Mouse (Mus musculus) MEL (cell line): ENCODE results near the gene Ier2. TPM values are rescaled to one million over a fixed set of nuclear protein-coding genes. Genes with fewer than 3 reads are reported as not detected.

Experiments used
- DNase-seq: peaks from one replicate; pipeline ENCODE4 v3.0.0; 2011; ENCODE audit warnings: low read depth, low spot score
- H3K27ac ChIP-seq: 2 replicates; pipeline ENCODE4 v1.5.1; 2012; ENCODE audit warnings: low read depth, mild to moderate bottlenecking, control low read depth, low read length, moderate library complexity; ENCODE audit not compliant: control insufficient read depth
- H3K27me3 ChIP-seq, 2 experiments: fragments of 150-350 bp in 1 of 2; sonication (generic) in 1 of 2; 2 replicates each; pipeline ENCODE4 v1.6.1; 2012; ENCODE audit warnings: low read length in 2 of 2, mild to moderate bottlenecking in 2 of 2, improper control_type of control experiment in 1 of 2, moderate library complexity in 1 of 2; ENCODE audit not compliant: insufficient read depth in 2 of 2, control insufficient read depth in 1 of 2
- H3K36me3 ChIP-seq, 2 experiments: 2 replicates each; pipeline ENCODE4 v1.6.1; 2012 to 2014; ENCODE audit warnings: low read length in 2 of 2, improper control_type of control experiment in 1 of 2, inconsistent platforms in 1 of 2, mild to moderate bottlenecking in 1 of 2; ENCODE audit not compliant: insufficient read depth in 2 of 2, control insufficient read depth in 1 of 2
- H3K4me1 ChIP-seq, 2 experiments: fragments of 150-350 bp in 1 of 2; sonication (generic) in 1 of 2; 2 replicates each; pipeline ENCODE4 v1.6.1; 2012; ENCODE audit warnings: low read length in 2 of 2, improper control_type of control experiment in 1 of 2, mild to moderate bottlenecking in 1 of 2; ENCODE audit not compliant: insufficient read depth in 2 of 2, control insufficient read depth in 1 of 2
- H3K4me3 ChIP-seq, 2 experiments: fragments of 150-350 bp in 1 of 2; sonication (generic) in 1 of 2; 2 replicates each; pipeline ENCODE4 v1.5.1; 2012; ENCODE audit warnings: low read depth in 2 of 2, low read length in 2 of 2, mild to moderate bottlenecking in 2 of 2, moderate library complexity in 2 of 2, control low read depth in 1 of 2, improper control_type of control experiment in 1 of 2; ENCODE audit not compliant: control insufficient read depth in 1 of 2, insufficient read depth in 1 of 2
- H3K79me2 ChIP-seq: 2 replicates; pipeline ENCODE4 v1.6.1; 2012; ENCODE audit warnings: mild to moderate bottlenecking, low read length, moderate library complexity; ENCODE audit not compliant: control insufficient read depth, poor library complexity, insufficient read depth
- H3K9ac ChIP-seq: 2 replicates; pipeline ENCODE4 v1.6.1; 2012; ENCODE audit warnings: low read depth, mild to moderate bottlenecking, control low read depth, low read length, moderate library complexity; ENCODE audit not compliant: control insufficient read depth, poor library complexity, severe bottlenecking
- H3K9me3 ChIP-seq: fragments of 150-350 bp; sonication (generic); replicated peaks from 2 replicates; pipeline ENCODE4 v1.6.1; 2012; ENCODE audit warnings: mild to moderate bottlenecking, low read length, improper control_type of control experiment, moderate library complexity; ENCODE audit not compliant: insufficient read depth
- CHD1 ChIP-seq: IDR thresholded peaks from 2 replicates; pipeline ENCODE4 v1.6.1; 2012; ENCODE audit warnings: low read depth, mild to moderate bottlenecking, inconsistent platforms, low read length, improper control_type of control experiment
- CTCF ChIP-seq, 3 experiments: IDR thresholded peaks in 2 of 3; conservative IDR thresholded peaks in 1 of 3; 2 replicates each; pipeline ENCODE4 v1.5.1; 2011 to 2012; ENCODE audit warnings: low read length in 3 of 3, low read depth in 2 of 3, mild to moderate bottlenecking in 2 of 3, improper control_type of control experiment in 1 of 3, inconsistent platforms in 1 of 3, mixed read lengths in 1 of 3, moderate library complexity in 1 of 3; ENCODE audit not compliant: control insufficient read depth in 1 of 3, insufficient read depth in 1 of 3, poor library complexity in 1 of 3, severe bottlenecking in 1 of 3
- E2F4 ChIP-seq: IDR thresholded peaks from 2 replicates; pipeline ENCODE4 v1.6.1; 2011; ENCODE audit warnings: low read depth, low read length, improper control_type of control experiment, borderline replicate concordance
- ELF1 ChIP-seq: IDR thresholded peaks from 2 replicates; pipeline ENCODE4 v1.6.1; 2014; ENCODE audit warnings: low read depth, mild to moderate bottlenecking, inconsistent platforms, low read length, improper control_type of control experiment, moderate library complexity
- EP300 ChIP-seq, 2 experiments: IDR thresholded peaks; 2 replicates each; pipeline ENCODE4 v1.6.1; 2011; ENCODE audit warnings: improper control_type of control experiment in 2 of 2, low read length in 2 of 2, low read depth in 1 of 2, mild to moderate bottlenecking in 1 of 2
- ETS1 ChIP-seq: IDR thresholded peaks from 2 replicates; pipeline ENCODE4 v1.6.1; 2012; ENCODE audit warnings: low read depth, mild to moderate bottlenecking, inconsistent platforms, low read length, improper control_type of control experiment, moderate library complexity
- GABPA ChIP-seq: IDR thresholded peaks from 2 replicates; pipeline ENCODE4 v1.6.1; 2012; ENCODE audit warnings: low read depth, mild to moderate bottlenecking, inconsistent platforms, low read length, improper control_type of control experiment, moderate library complexity
- JUND ChIP-seq: IDR thresholded peaks from 2 replicates; pipeline ENCODE4 v1.6.1; 2011; ENCODE audit warnings: low read depth, mild to moderate bottlenecking, improper control_type of control experiment, low read length
- MEF2A ChIP-seq: IDR thresholded peaks from 2 replicates; pipeline ENCODE4 v1.6.1; 2014; ENCODE audit warnings: low read depth, mild to moderate bottlenecking, inconsistent platforms, low read length, improper control_type of control experiment; ENCODE audit not compliant: poor library complexity, insufficient replicate concordance, severe bottlenecking; ENCODE audit errors: extremely low read depth
- MXI1 ChIP-seq: IDR thresholded peaks from 2 replicates; pipeline ENCODE4 v1.6.1; 2011; ENCODE audit warnings: mild to moderate bottlenecking, low read depth, low read length, improper control_type of control experiment
- MYC ChIP-seq: IDR thresholded peaks from 2 replicates; pipeline ENCODE4 v1.6.1; 2011; ENCODE audit warnings: low read depth, mild to moderate bottlenecking, low read length, improper control_type of control experiment, moderate library complexity
- POLR2A ChIP-seq, 2 experiments: IDR thresholded peaks; 2 replicates each; pipeline ENCODE4 v1.6.1; 2011 to 2012; ENCODE audit warnings: low read length in 2 of 2, mild to moderate bottlenecking in 2 of 2, control low read depth in 1 of 2, improper control_type of control experiment in 1 of 2, low read depth in 1 of 2, moderate library complexity in 1 of 2; ENCODE audit not compliant: control insufficient read depth in 1 of 2, insufficient read depth in 1 of 2, poor library complexity in 1 of 2
- POLR2AphosphoS2 ChIP-seq: IDR thresholded peaks from 2 replicates; pipeline ENCODE4 v1.6.1; 2011; ENCODE audit warnings: low read length, improper control_type of control experiment
- POLR2AphosphoS5 ChIP-seq: IDR thresholded peaks from 2 replicates; pipeline ENCODE4 v1.6.1; 2012; ENCODE audit warnings: low read depth, borderline replicate concordance, mild to moderate bottlenecking, inconsistent platforms, low read length, moderate library complexity, mixed read lengths
- RAD21 ChIP-seq: IDR thresholded peaks from 2 replicates; pipeline ENCODE4 v1.6.1; 2011; ENCODE audit warnings: mild to moderate bottlenecking, low read depth, low read length, improper control_type of control experiment
- RCOR1 ChIP-seq: IDR thresholded peaks from 2 replicates; pipeline ENCODE4 v1.6.1; 2012; ENCODE audit warnings: low read depth, mild to moderate bottlenecking, inconsistent platforms, low read length, improper control_type of control experiment
- TAL1 ChIP-seq: IDR thresholded peaks from 2 replicates; pipeline ENCODE4 v1.6.1; 2012; ENCODE audit warnings: mild to moderate bottlenecking, inconsistent platforms, low read length, moderate library complexity, mixed read lengths
- TBP ChIP-seq: IDR thresholded peaks from 2 replicates; pipeline ENCODE4 v1.8.0; 2011; ENCODE audit warnings: low read depth, low read length, improper control_type of control experiment
- TCF12 ChIP-seq: IDR thresholded peaks from 2 replicates; pipeline ENCODE4 v1.6.1; 2014; ENCODE audit warnings: low read depth, mild to moderate bottlenecking, inconsistent platforms, low read length, improper control_type of control experiment, moderate library complexity
- USF1 ChIP-seq: IDR thresholded peaks from 2 replicates; pipeline ENCODE4 v1.6.1; 2014; ENCODE audit warnings: low read depth, mild to moderate bottlenecking, inconsistent platforms, low read length, improper control_type of control experiment, moderate library complexity
- ZC3H11A ChIP-seq: IDR thresholded peaks from 2 replicates; pipeline ENCODE4 v1.6.1; 2012; ENCODE audit warnings: low read depth, mild to moderate bottlenecking, inconsistent platforms, low read length, improper control_type of control experiment
- ZKSCAN1 ChIP-seq: IDR thresholded peaks from 2 replicates; pipeline ENCODE4 v1.6.1; 2012; ENCODE audit warnings: low read depth, mild to moderate bottlenecking, inconsistent platforms, low read length, improper control_type of control experiment, moderate library complexity
- ZMIZ1 ChIP-seq: IDR thresholded peaks from 2 replicates; pipeline ENCODE4 v1.6.1; 2012; ENCODE audit warnings: low read depth, mild to moderate bottlenecking, inconsistent platforms, low read length, improper control_type of control experiment, moderate library complexity
- ZNF384 ChIP-seq: IDR thresholded peaks from 2 replicates; pipeline ENCODE4 v1.6.1; 2012; ENCODE audit warnings: low read depth, mild to moderate bottlenecking, inconsistent platforms, low read length, improper control_type of control experiment
- polyA plus RNA-seq, 2 experiments: library from polyadenylated mRNA; stranded (reverse) in 1 of 2; unstranded in 1 of 2; fragments of >175 nt in 1 of 2; fragments of >200 nt in 1 of 2; gene quantifications; 2 replicates each; pipeline versions ENCODE4 v1.2.1 to v1.2.4; 2012; ENCODE audit warnings: low replicate concordance in 2 of 2, low read depth in 1 of 2; ENCODE audit not compliant: insufficient read length in 2 of 2, insufficient read depth in 1 of 2, missing spikeins in 1 of 2
- total RNA-seq: library from RNA; depleted of rRNA; stranded (reverse); fragments of 300-350 nt; gene quantifications from 2 replicates; pipeline ENCODE4 v1.2.3, GENCODE M21; 2012

Ier2 gene
- total and polyA plus RNA-seq, 3 experiments: 22.5 to 258 (median 37.7) TPM

DNA sequence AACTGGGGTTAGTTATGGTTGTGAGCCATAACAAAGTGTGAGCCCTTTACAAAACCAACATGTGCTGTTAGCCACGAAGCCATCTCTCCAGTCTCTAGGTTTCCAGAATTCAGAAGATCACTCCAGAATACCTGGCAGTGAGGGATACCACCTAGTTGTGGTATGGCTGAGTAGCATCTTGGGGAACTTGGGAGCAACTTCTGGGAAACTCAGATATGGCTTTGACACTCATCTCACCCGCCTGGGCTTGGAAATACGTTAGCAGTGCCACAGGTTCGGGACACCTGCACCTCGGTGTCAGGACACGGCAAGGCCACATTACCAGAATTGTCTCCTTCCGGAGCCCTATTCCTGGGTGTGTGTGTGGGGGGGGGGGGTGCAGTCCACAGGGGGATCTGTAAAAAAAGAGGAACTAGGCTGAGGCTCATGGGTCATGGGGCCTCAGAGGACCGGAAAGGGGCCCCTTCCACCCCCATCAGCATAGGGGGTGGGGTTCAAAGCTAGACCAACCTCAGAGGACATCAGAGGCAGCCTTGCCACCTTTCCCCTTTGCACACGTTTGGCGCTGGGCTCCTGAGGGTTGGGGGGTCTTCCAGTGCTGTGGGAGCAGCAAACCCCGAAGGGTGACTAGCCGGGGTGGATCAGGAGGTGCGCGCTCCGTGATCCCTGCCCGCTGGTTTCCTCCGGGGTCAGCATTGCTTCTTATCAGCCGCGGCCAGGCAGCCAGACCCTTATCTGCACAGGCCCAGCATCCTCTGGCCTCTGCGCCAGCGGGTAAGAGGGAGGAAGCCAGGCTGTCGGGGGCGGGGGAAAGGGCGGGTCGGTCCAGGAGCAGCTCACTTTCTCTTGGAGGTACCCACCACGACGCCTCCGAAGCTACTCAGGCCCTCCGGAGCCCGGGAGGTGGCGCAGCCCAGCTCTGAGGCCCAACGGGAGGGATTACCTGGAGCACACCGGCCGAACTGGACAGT lies 38.6 kb upstream of the Ier2 start, which contains the start of gene Lyl1 (continued):
- TF ChIP-seq MXI1 (peak; percentile 66), E2F4 (0 out of 2 replicates have a peak, but pooled peaks have one; percentile 8), POLR2AphosphoS5 (peak; percentile 74; the same call in 1 of the 2 replicates), CTCF (IDR thresholded peaks at IDR 0.05 in 2 of 3, conservative IDR thresholded peaks at IDR 0.05 in 1 of 3; ENCODE audit: control insufficient read depth in 1 of 3, insufficient read depth in 1 of 3, low read depth in 2 of 3, low read length in 3 of 3, poor library complexity in 1 of 3, severe bottlenecking in 1 of 3) (peak in 2 of 3 experiments; percentile 43 to 50; a peak in 4 of 6 replicates), ELF1 (peak; percentile 58; the same call in 1 of the 2 replicates)

DNA sequence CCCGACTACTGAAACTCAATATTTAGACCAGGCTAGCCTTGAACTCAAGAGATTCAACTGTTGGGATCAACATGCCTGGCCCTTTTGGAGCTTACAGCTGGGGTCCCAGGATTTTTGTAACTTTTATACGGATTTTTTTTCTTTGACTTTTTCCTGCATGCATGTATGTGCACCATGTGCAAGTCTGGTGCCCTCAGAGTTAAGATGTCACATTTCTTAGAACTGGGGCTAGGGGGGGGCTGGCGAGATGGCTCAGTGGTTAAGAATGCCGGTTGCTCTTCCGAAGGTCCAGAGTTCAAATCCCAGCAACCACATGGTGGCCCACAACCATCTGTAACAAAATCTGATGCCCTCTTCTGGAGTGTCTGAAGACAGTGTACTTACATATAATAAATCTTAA lies 37.9 kb upstream of the Ier2 start:
- H3K4me3 ChIP-seq: no peak overlapping the region
- H3K4me1 ChIP-seq: peaks cover 6 to 24% of the 10 kb centered on the region in 2 experiments
- H3K9me3 ChIP-seq: no peaks in the 10 kb centered on the region
- H3K79me2 ChIP-seq: peaks cover 32% of the 10 kb centered on the region
- H3K36me3 ChIP-seq: peaks cover 0 to 15% of the 10 kb centered on the region in 2 experiments; a peak in 3 of 4 replicates
- H3K9ac ChIP-seq: peak overlapping the region; percentile 63
- peak overlapping the region; percentile 94 for H3K27ac ChIP-seq
- H3K27me3 ChIP-seq: no peaks in the 10 kb centered on the region
- peak; percentile 48 for DNase-seq
- TF ChIP-seq TAL1: no peak
- TF ChIP-seq TBP: peak; percentile 56; the same call in 1 of the 2 replicates
- TF ChIP-seq E2F4: 0 out of 2 replicates have a peak, but pooled peaks have one; percentile 4
- 0 out of 2 replicates have a peak, but pooled peaks have one; percentile 19 for TF ChIP-seq MYC
- TF ChIP-seq GABPA: no peak
- no peak; a peak in 2 of 4 replicates for TF ChIP-seq POLR2A (IDR thresholded peaks at IDR 0.05; ENCODE audit: control insufficient read depth in 1 of 2, insufficient read depth in 1 of 2, low read depth in 1 of 2, low read length in 2 of 2, poor library complexity in 1 of 2)
- TF ChIP-seq JUND: no peak

DNA sequence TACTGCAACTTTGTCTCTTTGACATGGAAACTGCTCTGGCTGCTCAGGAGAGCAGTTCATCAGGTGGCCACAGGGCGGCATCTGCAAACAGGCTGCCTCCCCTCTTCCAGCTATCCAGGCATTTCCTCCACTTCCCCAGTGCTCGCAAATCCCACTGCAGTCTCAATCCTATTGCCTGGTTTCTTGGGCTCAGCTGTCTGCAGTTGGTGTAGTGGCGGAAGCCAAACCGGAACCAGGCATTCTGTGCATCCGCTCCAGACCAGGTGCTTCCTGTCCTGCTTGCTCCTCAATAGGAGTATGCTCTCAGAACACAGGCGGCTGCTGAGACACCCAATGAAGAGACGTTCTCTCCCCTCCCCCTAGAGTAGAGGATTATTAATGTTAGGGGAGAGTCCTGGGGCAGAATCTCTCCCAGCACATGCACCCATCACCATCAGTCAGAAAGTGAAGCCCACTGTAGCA lies 37.2 kb upstream of the Ier2 start:
- Histone ChIP-seq H3K36me3 (peaks cover 0 to 15% of the 10 kb centered on the region in 2 experiments; a peak in 3 of 4 replicates), H3K9me3 (no peaks in the 10 kb centered on the region), H3K27me3 (no peaks in the 10 kb centered on the region), H3K9ac (peak overlapping the region; percentile 16; the same call in 1 of the 2 replicates), H3K79me2 (peaks cover 27% of the 10 kb centered on the region), H3K4me3 (no peak overlapping the region), H3K4me1 (peaks cover 6 to 24% of the 10 kb centered on the region in 2 experiments), H3K27ac (peak overlapping the region; percentile 94)
- DNase-seq: peak; percentile 70
- TF ChIP-seq TAL1: no peak
- TF ChIP-seq USF1: no peak
- no peak for TF ChIP-seq E2F4
- TF ChIP-seq POLR2AphosphoS2: no peak; the same call in 1 of the 2 replicates
- no peak for TF ChIP-seq POLR2A (IDR thresholded peaks at IDR 0.05; ENCODE audit: control insufficient read depth in 1 of 2, insufficient read depth in 1 of 2, low read depth in 1 of 2, low read length in 2 of 2, poor library complexity in 1 of 2)
- no peak for TF ChIP-seq RCOR1
- TF ChIP-seq MYC: no peak
- TF ChIP-seq ZNF384: no peak
- TF ChIP-seq ZKSCAN1: no peak
- TF ChIP-seq TCF12: no peak
- peak; percentile 17; the same call in 1 of the 2 replicates for TF ChIP-seq ZC3H11A
- no peak for TF ChIP-seq POLR2AphosphoS5
- TF ChIP-seq MEF2A: no peak
- no peak for TF ChIP-seq MXI1
- no peak for TF ChIP-seq ETS1
- peak; percentile 26 for TF ChIP-seq RAD21
- TF ChIP-seq EP300 (IDR thresholded peaks at IDR 0.05; ENCODE audit: low read depth in 1 of 2, low read length in 2 of 2): no peak
- TF ChIP-seq CHD1: no peak
- peak; percentile 61 to 80 (median 69) for TF ChIP-seq CTCF (IDR thresholded peaks at IDR 0.05 in 2 of 3, conservative IDR thresholded peaks at IDR 0.05 in 1 of 3; ENCODE audit: control insufficient read depth in 1 of 3, insufficient read depth in 1 of 3, low read depth in 2 of 3, low read length in 3 of 3, poor library complexity in 1 of 3, severe bottlenecking in 1 of 3)
- no peak for TF ChIP-seq ZMIZ1
